Mouse (Mus musculus): ENCODE data around the gene Olfr484. TPM values are rescaled to one million over a fixed set of nuclear protein-coding genes. Genes with fewer than 3 reads are reported as not detected.
"Not testable (repeated sequence)": the region's sequence is repeated elsewhere in the genome, so short reads cannot be mapped to it uniquely, and the experiment has no call there.

Gene Olfr484
- polyA plus RNA-seq (2015; fragmentation: Nextera tagmentation; extraction: Ambion mirVana), result not detected in 2 replicates

DNA sequence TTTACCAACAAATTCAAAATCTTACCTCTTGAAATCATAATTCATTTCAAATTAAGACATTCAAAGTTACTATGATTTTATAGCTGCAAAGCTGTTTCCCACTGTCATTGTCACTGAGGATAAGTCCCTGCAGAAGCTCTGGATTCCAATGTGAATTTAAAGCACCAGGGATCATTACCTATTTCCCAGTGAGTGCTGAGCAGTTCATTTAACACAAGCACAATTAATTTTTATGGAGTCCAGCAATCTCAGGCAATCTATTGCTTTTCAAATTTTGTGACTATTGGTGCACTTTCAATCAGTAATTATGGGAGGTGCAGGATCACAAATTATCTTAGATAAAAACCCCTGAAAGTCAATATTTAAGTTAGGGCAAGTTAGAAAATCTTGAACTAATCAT, at the start of gene Olfr484:
Olfr484 (minus strand) TSS at position 101 of the 400 bp plus-strand sequence.
- Histone ChIP-seq H3K27ac (no peak within 1 kb of the TSS), H3K4me1 (no peaks in the 10 kb centered on the region), H3K4me3 (no peak within 1 kb of the TSS), H3K9ac (no peak within 1 kb of the TSS), H3K27me3 (no peaks in the 10 kb centered on the region), H3K9me3 (replicated peaks) (no peaks in the 10 kb centered on the region), H3K36me3 (ENCODE audit: poor library complexity, severe bottlenecking) (no peaks in the 10 kb centered on the region), H3K4me2 (no peak within 1 kb of the TSS)
- no peak for ATAC-seq

GRCm38 (mm10) chr7:108172642-108173041, 45.4 kb upstream of the Olfr484 start, which contains the start of gene Olfr486:
TSS of gene Olfr486 (minus strand) at chr7:108172742.
- WGBS, result 92% methylated on average over 1 of the region's 1 CpGs
- ATAC-seq; H3K27ac ChIP-seq; H3K4me1 ChIP-seq; H3K9me3 ChIP-seq (replicated peaks); H3K9ac ChIP-seq; H3K4me3 ChIP-seq; H3K4me2 ChIP-seq; H3K36me3 ChIP-seq (ENCODE audit: poor library complexity, severe bottlenecking); H3K27me3 ChIP-seq: not testable (repeated sequence)

DNA sequence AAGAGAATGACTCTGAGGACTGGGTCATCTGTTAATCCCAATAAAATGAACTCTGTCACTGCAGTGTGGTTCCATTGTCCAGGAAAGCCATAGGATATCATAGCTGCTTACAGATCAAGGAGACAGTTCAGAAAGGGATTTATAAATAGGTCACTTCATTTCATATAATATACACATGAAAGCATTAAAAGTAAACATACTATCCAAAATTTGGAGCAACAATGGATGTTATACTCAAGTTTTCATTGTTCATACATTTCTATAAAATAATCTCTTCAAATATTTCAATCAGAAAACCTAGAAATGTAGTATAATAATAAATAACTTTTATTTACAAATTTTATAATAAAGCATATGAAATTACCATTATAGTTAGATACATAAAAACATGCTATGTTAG, 32.5 kb upstream of the Olfr484 start, which contains the start of gene Olfr485:
Olfr485 (minus strand) TSS at position 101 of the 400 bp plus-strand sequence.
- ATAC-seq, result no peak
- H3K27me3 ChIP-seq, result no peaks in the 10 kb centered on the region
- H3K4me3 ChIP-seq, result no peak within 1 kb of the TSS
- H3K9ac ChIP-seq, result no peak within 1 kb of the TSS
- no peaks in the 10 kb centered on the region for H3K9me3 ChIP-seq (replicated peaks)
- H3K36me3 ChIP-seq (ENCODE audit: poor library complexity, severe bottlenecking), result no peaks in the 10 kb centered on the region
- H3K4me1 ChIP-seq, result no peaks in the 10 kb centered on the region
- H3K4me2 ChIP-seq, result no peak within 1 kb of the TSS
- H3K27ac ChIP-seq, result no peak within 1 kb of the TSS

DNA sequence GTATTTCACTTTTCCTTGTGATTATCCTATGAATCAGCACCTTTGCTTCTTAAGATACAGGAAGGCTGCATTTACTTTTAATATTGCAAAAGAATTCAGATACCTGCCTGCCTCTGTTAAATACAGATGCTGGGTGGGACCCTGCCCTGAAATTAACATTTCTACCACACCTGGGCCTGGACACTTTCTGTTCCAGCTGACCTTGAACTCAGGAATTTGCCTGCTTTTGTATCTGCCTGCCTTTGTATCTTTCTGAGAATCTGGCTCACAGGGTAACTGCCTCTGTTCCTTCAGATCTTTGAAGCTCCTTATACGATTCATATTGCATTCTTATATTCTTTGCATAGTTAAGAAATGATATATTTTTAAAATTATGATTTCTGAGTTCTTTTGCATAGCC, 5.8 kb downstream of the Olfr484 start:
- no peaks in the 10 kb centered on the region for H3K4me1 ChIP-seq
- WGBS, result 61% methylated on average over 1 of the region's 1 CpGs
- no peak overlapping the region for H3K27ac ChIP-seq
- no peaks in the 10 kb centered on the region for H3K36me3 ChIP-seq (ENCODE audit: poor library complexity, severe bottlenecking)
- no peaks in the 10 kb centered on the region for H3K9me3 ChIP-seq (replicated peaks)
- no peak overlapping the region for H3K4me3 ChIP-seq
- no peak overlapping the region for H3K4me2 ChIP-seq
- H3K27me3 ChIP-seq, result no peaks in the 10 kb centered on the region
- no peak for ATAC-seq
- no peak overlapping the region for H3K9ac ChIP-seq

GRCm38 (mm10) chr7:108120681-108121080, 6.6 kb downstream of the Olfr484 start:
- no peak overlapping the region for H3K9ac ChIP-seq
- H3K27ac ChIP-seq, result no peak overlapping the region
- no peaks in the 10 kb centered on the region for H3K27me3 ChIP-seq
- no peak overlapping the region for H3K4me3 ChIP-seq
- no peaks in the 10 kb centered on the region for H3K4me1 ChIP-seq
- no peak for ATAC-seq
- no peaks in the 10 kb centered on the region for H3K9me3 ChIP-seq (replicated peaks)
- H3K36me3 ChIP-seq (ENCODE audit: poor library complexity, severe bottlenecking), result no peaks in the 10 kb centered on the region
- 25% methylated on average over 1 of the region's 1 CpGs for WGBS
- H3K4me2 ChIP-seq, result no peak overlapping the region

DNA sequence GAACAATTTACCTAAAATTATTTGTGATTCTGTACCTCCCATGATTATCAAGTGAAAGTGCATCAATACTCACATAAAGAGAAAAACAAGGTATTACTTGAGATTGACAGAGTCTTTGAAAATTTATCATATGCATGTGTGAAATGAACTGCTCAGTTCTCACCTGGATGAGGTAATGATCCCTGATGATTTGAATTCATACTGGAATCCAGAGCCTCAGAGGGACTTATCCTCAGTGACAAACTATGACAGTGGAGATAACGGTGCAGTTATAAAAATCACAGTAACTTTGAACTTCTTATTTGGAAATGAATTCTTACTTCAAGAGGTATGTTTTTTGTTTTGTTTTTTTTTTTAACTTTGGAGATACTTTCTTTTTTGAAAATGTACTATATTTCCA, 26.7 kb downstream of the Olfr484 start, which contains the start of gene Olfr483:
Olfr483 (plus strand) TSS at position 301 of the 400 bp plus-strand sequence.
- H3K9me3 ChIP-seq (replicated peaks), result no peaks in the 10 kb centered on the region
- no peaks in the 10 kb centered on the region for H3K27me3 ChIP-seq
- H3K4me1 ChIP-seq, result no peaks in the 10 kb centered on the region
- H3K36me3 ChIP-seq (ENCODE audit: poor library complexity, severe bottlenecking), result no peaks in the 10 kb centered on the region
- no peak for ATAC-seq
- H3K27ac ChIP-seq, result no peak within 1 kb of the TSS
- WGBS, result 92% methylated on average over 1 of the region's 1 CpGs
- H3K4me3 ChIP-seq, result no peak within 1 kb of the TSS
- no peak within 1 kb of the TSS for H3K9ac ChIP-seq
- no peak within 1 kb of the TSS for H3K4me2 ChIP-seq

DNA sequence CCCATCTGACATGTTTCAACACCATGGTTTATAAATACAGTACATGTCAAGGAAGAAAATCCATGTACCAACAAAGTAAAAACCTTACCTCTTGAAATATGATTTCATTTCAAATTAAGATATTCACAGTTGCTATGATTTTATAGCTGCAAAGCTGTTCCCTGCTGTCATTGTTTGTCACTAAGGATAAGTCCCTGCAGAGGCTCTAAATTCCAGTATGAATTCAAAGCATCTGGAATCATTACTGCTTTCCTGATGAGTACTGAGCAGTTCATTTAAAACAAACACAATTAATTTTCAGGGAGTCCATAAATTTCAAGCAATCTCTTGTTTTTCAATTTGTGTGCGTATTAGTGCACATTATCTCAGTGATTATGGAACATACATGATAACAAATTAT, 29.8 kb downstream of the Olfr484 start, which contains the start of gene Olfr482:
Olfr482 (minus strand) TSS at position 101 of the 400 bp plus-strand sequence.
- Histone ChIP-seq H3K27me3 (no peaks in the 10 kb centered on the region), H3K4me3 (no peak within 1 kb of the TSS), H3K4me2 (no peak within 1 kb of the TSS), H3K9me3 (replicated peaks) (no peaks in the 10 kb centered on the region), H3K9ac (no peak within 1 kb of the TSS), H3K4me1 (no peaks in the 10 kb centered on the region), H3K36me3 (ENCODE audit: poor library complexity, severe bottlenecking) (no peaks in the 10 kb centered on the region), H3K27ac (no peak within 1 kb of the TSS)
- ATAC-seq, result no peak
- WGBS, result 90% methylated on average over 1 of the region's 1 CpGs

DNA sequence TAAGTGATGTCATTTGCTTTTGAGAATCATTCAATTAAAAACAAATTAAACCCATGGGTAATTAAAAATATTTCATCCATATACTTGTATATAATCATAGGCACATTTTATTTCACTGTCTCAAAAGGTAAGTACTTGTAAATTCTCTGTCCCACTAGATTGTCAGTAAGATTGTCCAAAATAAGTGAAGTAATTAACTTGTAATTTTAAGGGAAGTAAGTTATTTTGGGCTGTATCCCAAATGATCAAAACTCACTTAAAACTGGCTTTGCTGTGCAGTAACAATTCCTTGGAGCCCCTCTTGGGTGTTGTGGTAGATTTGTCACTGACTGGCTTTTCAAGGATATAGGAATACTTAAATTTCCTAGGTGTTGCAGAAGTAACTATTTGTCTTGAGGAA, 47.7 kb downstream of the Olfr484 start, which contains the start of gene Olfr481:
Olfr481 (plus strand) TSS at position 301 of the 400 bp plus-strand sequence.
- no peak within 1 kb of the TSS for H3K4me3 ChIP-seq
- H3K4me1 ChIP-seq, result no peaks in the 10 kb centered on the region
- no peak within 1 kb of the TSS for H3K4me2 ChIP-seq
- H3K36me3 ChIP-seq (ENCODE audit: poor library complexity, severe bottlenecking), result no peaks in the 10 kb centered on the region
- H3K27me3 ChIP-seq, result no peaks in the 10 kb centered on the region
- no peak within 1 kb of the TSS for H3K9ac ChIP-seq
- no peaks in the 10 kb centered on the region for H3K9me3 ChIP-seq (replicated peaks)
- ATAC-seq, result no peak
- no peak within 1 kb of the TSS for H3K27ac ChIP-seq

Other genes starting within 250 kb of the Olfr484 start
- not detected in 2 replicates for gene Olfr472, start 229.5 kb downstream of the Olfr484 start, polyA plus RNA-seq (2015; fragmentation: Nextera tagmentation; extraction: Ambion mirVana)
- not detected in 2 replicates for gene Olfr473, start 197.0 kb downstream of the Olfr484 start, polyA plus RNA-seq (2015; fragmentation: Nextera tagmentation; extraction: Ambion mirVana)
- not detected in 2 replicates for gene Olfr474, start 172.8 kb downstream of the Olfr484 start, polyA plus RNA-seq (2015; fragmentation: Nextera tagmentation; extraction: Ambion mirVana)
- not detected in 2 replicates for gene Olfr476, start 162.6 kb downstream of the Olfr484 start, polyA plus RNA-seq (2015; fragmentation: Nextera tagmentation; extraction: Ambion mirVana)
- not detected in 2 replicates for gene Olfr477, start 140.8 kb downstream of the Olfr484 start, polyA plus RNA-seq (2015; fragmentation: Nextera tagmentation; extraction: Ambion mirVana)
- not detected in 2 replicates for gene Olfr478, start 93.5 kb downstream of the Olfr484 start, polyA plus RNA-seq (2015; fragmentation: Nextera tagmentation; extraction: Ambion mirVana)
- gene Olfr479, start 76.8 kb downstream of the Olfr484 start, polyA plus RNA-seq (2015; fragmentation: Nextera tagmentation; extraction: Ambion mirVana), result not detected in 2 replicates
- gene Olfr480, start 60.1 kb downstream of the Olfr484 start, polyA plus RNA-seq (2015; fragmentation: Nextera tagmentation; extraction: Ambion mirVana), result not detected in 2 replicates
- gene Olfr481, start 47.6 kb downstream of the Olfr484 start, polyA plus RNA-seq (2015; fragmentation: Nextera tagmentation; extraction: Ambion mirVana), result not detected in 2 replicates
- gene Olfr482, start 29.9 kb downstream of the Olfr484 start, polyA plus RNA-seq (2015; fragmentation: Nextera tagmentation; extraction: Ambion mirVana), result 0.08 and 0.13 TPM in 2 replicates
- gene Olfr483, start 26.6 kb downstream of the Olfr484 start, polyA plus RNA-seq (2015; fragmentation: Nextera tagmentation; extraction: Ambion mirVana), result not detected in 2 replicates
- gene Olfr485, start 32.4 kb upstream of the Olfr484 start, polyA plus RNA-seq (2015; fragmentation: Nextera tagmentation; extraction: Ambion mirVana), result not detected in 2 replicates
- gene Olfr486, start 45.3 kb upstream of the Olfr484 start, polyA plus RNA-seq (2015; fragmentation: Nextera tagmentation; extraction: Ambion mirVana), result not detected in 2 replicates
- not detected in 2 replicates for gene Olfr487, start 87.2 kb upstream of the Olfr484 start, polyA plus RNA-seq (2015; fragmentation: Nextera tagmentation; extraction: Ambion mirVana)
- not detected in 2 replicates for gene Olfr488, start 130.9 kb upstream of the Olfr484 start, polyA plus RNA-seq (2015; fragmentation: Nextera tagmentation; extraction: Ambion mirVana)
- gene Olfr490, start 161.5 kb upstream of the Olfr484 start, polyA plus RNA-seq (2015; fragmentation: Nextera tagmentation; extraction: Ambion mirVana), result not detected in 2 replicates
- gene Olfr491, start 186.0 kb upstream of the Olfr484 start, polyA plus RNA-seq (2015; fragmentation: Nextera tagmentation; extraction: Ambion mirVana), result not detected in 2 replicates
- gene Olfr492, start 196.2 kb upstream of the Olfr484 start, polyA plus RNA-seq (2015; fragmentation: Nextera tagmentation; extraction: Ambion mirVana), result not detected in 2 replicates
- gene Olfr493, start 219.5 kb upstream of the Olfr484 start, polyA plus RNA-seq (2015; fragmentation: Nextera tagmentation; extraction: Ambion mirVana), result not detected in 2 replicates
- gene Olfr494, start 237.9 kb upstream of the Olfr484 start, polyA plus RNA-seq (2015; fragmentation: Nextera tagmentation; extraction: Ambion mirVana), result not detected in 2 replicates

Measured in forebrain, embryonic 13.5 days (tissue).